Mouse (Mus musculus) intestine, embryonic 16.5 days (tissue): ENCODE data around the gene Cpeb3. TPM values are rescaled to one million over a fixed set of nuclear protein-coding genes. Genes with fewer than 3 reads are reported as not detected.
A peak's percentile ranks its signal among the peaks of the same experiment; 100 is the strongest.

Experiments
- ATAC-seq: fragments of 200-750 bp; cut with Nextera tagmentation; 2 replicates; pipeline ENCODE4 v1.8.0; 2017; ENCODE audit warnings: moderate TSS enrichment, moderate library complexity
- H3K27ac ChIP-seq: fragments of 300-500 bp; sonication (generic); 2 replicates; pipeline ENCODE4 v1.5.1; 2014; ENCODE audit warnings: mild to moderate bottlenecking, low read length
- H3K27me3 ChIP-seq: fragments of 300-500 bp; sonication (generic); replicated peaks from 2 replicates; pipeline ENCODE4 v1.6.1; 2014; ENCODE audit warnings: low read length, control low read depth, mixed read lengths; ENCODE audit not compliant: control insufficient read depth, insufficient read depth
- H3K36me3 ChIP-seq: fragments of 300-500 bp; sonication (generic); 2 replicates; pipeline ENCODE4 v1.6.1; 2014; ENCODE audit warnings: low read length, control low read depth; ENCODE audit not compliant: control insufficient read depth, insufficient read depth
- H3K4me1 ChIP-seq: fragments of 300-500 bp; sonication (generic); 2 replicates; pipeline ENCODE4 v1.6.1; 2014; ENCODE audit warnings: low read length, control low read depth, mixed read lengths; ENCODE audit not compliant: control insufficient read depth, insufficient read depth
- H3K4me2 ChIP-seq: fragments of 300-500 bp; sonication (generic); 2 replicates; pipeline ENCODE4 v1.6.1; 2014; ENCODE audit warnings: low read depth, low read length, control low read depth
- H3K4me3 ChIP-seq: fragments of 300-500 bp; sonication (generic); 2 replicates; pipeline ENCODE4 v1.5.1; 2014; ENCODE audit warnings: mild to moderate bottlenecking, low read length
- H3K9ac ChIP-seq: fragments of 300-500 bp; sonication (generic); 2 replicates; pipeline ENCODE4 v1.6.1; 2014; ENCODE audit warnings: low read depth, low read length
- H3K9me3 ChIP-seq: fragments of 300-500 bp; sonication (generic); 2 replicates; pipeline ENCODE4 v1.6.1; 2016; ENCODE audit warnings: low read length, control low read depth; ENCODE audit not compliant: control insufficient read depth
- WGBS: fragments of 180-500 bp; shearing (Covaris S2); extraction: QIAGEN DNeasy Blood & Tissue Kit; methylation state at CpG from one replicate; pipeline ENCODE4 v1.1.7; 2014; 5-methylcytosine and 5-hydroxymethylcytosine counted together
- polyA plus RNA-seq: library from polyadenylated mRNA; unstranded; fragments of >200 nt; fragmentation: Nextera tagmentation; extraction: Ambion mirVana; gene quantifications from 2 replicates; pipeline ENCODE4 v1.2.1, GENCODE M21; 2015

The Cpeb3 gene
- polyA plus RNA-seq, 1 experiment from 2014 or later = 0.97 TPM

DNA sequence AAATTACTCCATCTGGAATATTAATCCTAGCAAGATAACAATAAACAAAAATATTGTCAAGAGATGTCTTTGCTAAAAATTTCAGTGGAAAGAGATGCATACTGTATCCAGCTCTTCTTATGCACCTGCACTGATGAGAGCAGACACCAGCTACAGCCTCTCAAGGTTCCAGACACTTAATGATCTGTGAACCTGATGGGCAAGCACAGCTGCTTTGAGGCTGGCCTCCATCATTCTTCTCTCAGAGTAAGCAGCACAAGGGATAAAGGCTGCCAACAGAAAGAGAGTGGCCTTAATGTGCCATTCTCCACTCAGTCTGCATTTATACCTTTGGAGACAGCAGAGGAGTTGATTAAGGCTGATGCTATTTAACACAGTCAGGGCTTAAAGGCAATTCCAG, 167.5 kb downstream of the Cpeb3 start:
- no peak overlapping the region for H3K27ac ChIP-seq
- no peak for ATAC-seq
- no peaks in the 10 kb centered on the region for H3K4me1 ChIP-seq
- H3K9me3 ChIP-seq = no peaks in the 10 kb centered on the region
- no peaks in the 10 kb centered on the region for H3K36me3 ChIP-seq
- no peaks in the 10 kb centered on the region for H3K27me3 ChIP-seq
- H3K4me3 ChIP-seq = no peak overlapping the region
- H3K9ac ChIP-seq = no peak overlapping the region
- H3K4me2 ChIP-seq = no peak overlapping the region

DNA sequence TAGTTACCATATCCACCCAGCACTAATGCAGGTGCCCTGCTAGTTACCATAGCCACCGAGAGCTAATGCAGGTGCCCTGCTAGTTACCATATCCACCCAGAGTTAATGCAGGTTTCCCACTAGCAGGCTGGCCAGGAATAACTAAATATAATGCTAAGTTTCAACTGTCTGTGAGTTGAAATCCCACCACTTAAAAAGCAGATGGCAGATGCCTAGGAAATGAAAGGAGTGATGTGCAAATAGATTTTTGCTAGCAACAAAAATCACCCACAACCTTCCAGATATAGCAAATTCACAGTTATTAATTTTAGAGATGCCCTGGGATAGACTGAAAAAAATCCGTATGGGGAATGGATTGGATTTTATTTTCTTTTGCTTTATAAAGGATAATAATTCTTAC, 176.0 kb downstream of the Cpeb3 start:
- no peaks in the 10 kb centered on the region for H3K27me3 ChIP-seq
- no peak overlapping the region for H3K4me2 ChIP-seq
- 82% methylated on average over 2 of the region's 2 CpGs for WGBS
- H3K36me3 ChIP-seq = no peaks in the 10 kb centered on the region
- H3K27ac ChIP-seq = no peak overlapping the region
- no peaks in the 10 kb centered on the region for H3K4me1 ChIP-seq
- H3K4me3 ChIP-seq = no peak overlapping the region
- no peak for ATAC-seq
- H3K9ac ChIP-seq = no peak overlapping the region
- no peaks in the 10 kb centered on the region for H3K9me3 ChIP-seq

DNA sequence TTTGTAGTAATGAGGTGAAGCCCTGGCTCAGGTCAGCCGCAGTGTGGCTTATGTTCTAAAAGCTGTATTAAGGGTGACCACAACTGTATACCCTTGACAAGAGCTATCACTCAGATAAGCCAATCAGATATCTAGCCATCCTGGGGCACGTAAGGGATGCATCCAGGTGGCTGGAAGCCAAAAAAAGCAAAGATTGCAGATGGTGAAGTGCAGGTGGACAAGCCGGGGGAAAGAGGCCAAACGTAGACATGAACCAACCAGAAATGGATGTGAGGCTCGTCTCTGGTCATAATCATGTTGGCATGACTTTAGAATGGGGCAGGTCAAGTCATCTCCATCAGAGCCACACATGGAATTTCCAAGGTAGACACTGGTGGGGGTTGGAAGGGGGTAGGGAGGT, 177.0 kb downstream of the Cpeb3 start:
- WGBS = 82% methylated on average over 5 of the region's 5 CpGs

DNA sequence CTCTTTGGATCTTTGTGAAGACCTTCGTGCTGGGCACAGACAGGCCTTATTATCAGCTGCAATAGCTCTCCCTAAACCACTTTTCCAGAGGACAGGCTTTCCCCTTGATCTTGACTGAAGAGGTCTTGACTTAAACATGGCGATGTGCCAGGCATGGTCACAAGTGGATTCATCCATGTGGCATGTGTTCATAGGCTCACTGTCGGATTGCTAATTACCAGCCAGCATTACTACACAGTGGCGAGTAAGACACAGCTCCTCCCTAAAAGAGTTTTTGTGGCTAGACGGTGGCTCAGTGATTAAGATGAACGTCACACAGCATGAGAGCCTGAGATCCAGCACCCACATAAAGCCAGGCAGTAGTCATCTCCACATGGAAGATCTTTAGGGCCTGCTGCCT, 178.6 kb downstream of the Cpeb3 start:
- 82% methylated on average over 6 of the region's 6 CpGs for WGBS
- no peak overlapping the region for H3K4me3 ChIP-seq
- H3K27me3 ChIP-seq = no peaks in the 10 kb centered on the region
- H3K4me1 ChIP-seq = no peaks in the 10 kb centered on the region
- H3K4me2 ChIP-seq = no peak overlapping the region
- no peaks in the 10 kb centered on the region for H3K9me3 ChIP-seq
- no peak overlapping the region for H3K27ac ChIP-seq
- no peaks in the 10 kb centered on the region for H3K36me3 ChIP-seq
- no peak overlapping the region for H3K9ac ChIP-seq
- ATAC-seq = no peak

More for the DNA sequence above, 177.0 kb downstream of the Cpeb3 start:
- no peaks in the 10 kb centered on the region for H3K27me3 ChIP-seq
- no peak overlapping the region for H3K27ac ChIP-seq
- no peaks in the 10 kb centered on the region for H3K36me3 ChIP-seq
- no peaks in the 10 kb centered on the region for H3K9me3 ChIP-seq
- H3K4me3 ChIP-seq = no peak overlapping the region
- no peak for ATAC-seq
- H3K9ac ChIP-seq = no peak overlapping the region
- H3K4me2 ChIP-seq = no peak overlapping the region
- H3K4me1 ChIP-seq = no peaks in the 10 kb centered on the region

DNA sequence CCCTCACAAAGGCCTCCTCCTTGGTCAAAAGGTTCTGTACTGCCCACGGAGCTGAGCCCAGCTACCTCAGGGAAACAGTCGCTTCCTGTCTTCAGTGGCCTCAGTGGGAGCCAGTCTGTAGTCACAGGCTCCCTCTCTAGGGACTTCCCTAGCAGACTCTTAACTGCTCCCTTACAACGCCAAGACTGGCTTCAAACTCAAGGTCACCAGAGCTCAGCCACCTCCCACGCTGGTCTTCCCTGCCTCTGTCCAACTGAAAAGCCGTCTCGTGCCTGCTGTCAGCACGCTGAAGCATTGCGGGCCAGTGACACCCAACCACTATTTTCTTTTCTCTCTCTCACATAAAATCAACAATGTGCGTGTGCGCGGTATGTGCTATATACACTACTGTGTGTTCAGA, 182.0 kb downstream of the Cpeb3 start:
- ATAC-seq = no peak
- Histone ChIP-seq H3K4me3 (no peak overlapping the region), H3K9ac (no peak overlapping the region)

DNA sequence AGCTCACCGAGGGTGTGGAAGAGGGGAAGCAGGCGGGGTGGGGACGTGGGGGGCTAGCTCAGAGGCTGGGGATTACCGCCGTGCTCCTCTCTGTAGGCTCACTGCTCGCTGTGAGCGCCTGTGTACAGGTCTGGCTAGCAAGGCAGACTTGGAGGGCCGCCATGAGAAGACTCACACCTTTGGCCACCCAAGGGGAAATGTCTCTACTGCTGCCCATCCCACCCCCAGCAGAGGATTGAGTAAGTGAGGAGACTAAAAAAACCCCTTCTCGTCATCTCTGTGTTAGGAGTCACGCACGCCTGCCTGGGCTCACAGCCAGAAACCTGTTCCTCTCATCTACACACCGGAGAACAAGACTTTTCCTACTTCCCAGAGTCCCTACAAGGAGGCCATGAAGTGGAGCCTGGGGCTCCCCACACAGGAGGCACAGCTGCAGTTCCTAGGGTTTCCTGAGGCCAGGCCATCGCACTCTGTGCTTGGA, 182.5 kb downstream of the Cpeb3 start:
- Histone ChIP-seq H3K9me3 (no peaks in the 10 kb centered on the region), H3K9ac (no peak overlapping the region), H3K27me3 (no peaks in the 10 kb centered on the region), H3K4me3 (no peak overlapping the region), H3K4me2 (no peak overlapping the region), H3K36me3 (no peaks in the 10 kb centered on the region), H3K27ac (no peak overlapping the region), H3K4me1 (no peaks in the 10 kb centered on the region)
- no peak for ATAC-seq
- WGBS = 64% methylated on average over 13 of the region's 13 CpGs

More for the DNA sequence above, 182.0 kb downstream of the Cpeb3 start:
- Histone ChIP-seq H3K27me3 (no peaks in the 10 kb centered on the region), H3K36me3 (no peaks in the 10 kb centered on the region), H3K27ac (no peak overlapping the region), H3K9me3 (no peaks in the 10 kb centered on the region), H3K4me1 (no peaks in the 10 kb centered on the region), H3K4me2 (no peak overlapping the region)
- WGBS = 70% methylated on average over 11 of the region's 11 CpGs

DNA sequence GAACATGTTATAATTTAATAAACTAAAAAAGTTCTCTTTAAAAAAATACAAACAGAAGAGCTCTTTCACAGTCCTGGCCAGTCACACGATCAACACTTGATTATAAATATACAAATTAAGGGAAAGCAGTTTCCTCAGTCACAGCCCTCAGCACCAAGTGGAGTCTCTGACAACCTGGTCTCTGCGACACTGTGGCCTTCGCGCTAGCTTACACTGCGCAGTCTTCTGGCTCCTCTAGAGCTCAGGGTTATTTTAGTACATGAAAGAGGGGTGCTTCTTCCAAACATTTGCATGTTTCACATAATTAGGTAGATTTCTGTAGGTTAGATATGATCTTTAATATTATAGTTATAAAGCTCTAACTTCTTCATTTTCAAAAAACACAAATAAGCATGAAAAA, 186.3 kb downstream of the Cpeb3 start:
- no peaks in the 10 kb centered on the region for H3K27me3 ChIP-seq
- no peak overlapping the region for H3K4me3 ChIP-seq
- 88% methylated on average over 5 of the region's 5 CpGs for WGBS
- H3K27ac ChIP-seq = no peak overlapping the region
- H3K9me3 ChIP-seq = no peaks in the 10 kb centered on the region
- no peak for ATAC-seq
- no peak overlapping the region for H3K9ac ChIP-seq
- H3K36me3 ChIP-seq = no peaks in the 10 kb centered on the region
- no peak overlapping the region for H3K4me2 ChIP-seq
- H3K4me1 ChIP-seq = peaks cover 3% of the 10 kb centered on the region; the same call in 1 of the 2 replicates

DNA sequence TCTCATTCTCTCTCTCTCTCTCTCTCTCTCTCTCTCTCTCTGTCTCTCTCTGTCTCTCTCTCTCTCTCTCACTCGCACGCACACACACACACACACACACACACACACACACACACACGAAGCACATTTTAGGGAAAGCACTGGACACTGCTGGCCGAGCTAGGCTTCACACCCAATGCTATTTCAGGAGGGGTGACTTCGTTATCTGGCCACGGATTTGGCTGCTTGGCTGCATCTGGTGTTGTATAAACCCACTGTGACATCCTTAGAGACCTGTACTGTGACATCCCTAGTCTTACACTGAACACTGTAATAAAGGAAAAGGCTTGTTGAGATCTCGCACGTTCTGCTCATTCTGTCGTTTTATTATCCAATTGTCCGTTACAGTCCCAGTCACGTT, 187.4 kb downstream of the Cpeb3 start:
- no peak overlapping the region for H3K9ac ChIP-seq
- no peak for ATAC-seq
- no peak overlapping the region for H3K4me2 ChIP-seq
- H3K36me3 ChIP-seq = no peaks in the 10 kb centered on the region
- no peaks in the 10 kb centered on the region for H3K27me3 ChIP-seq
- H3K27ac ChIP-seq = no peak overlapping the region
- H3K9me3 ChIP-seq = no peaks in the 10 kb centered on the region
- WGBS = 83% methylated on average over 11 of the region's 11 CpGs
- no peak overlapping the region for H3K4me3 ChIP-seq
- H3K4me1 ChIP-seq = peaks cover 3% of the 10 kb centered on the region; the same call in 1 of the 2 replicates

DNA sequence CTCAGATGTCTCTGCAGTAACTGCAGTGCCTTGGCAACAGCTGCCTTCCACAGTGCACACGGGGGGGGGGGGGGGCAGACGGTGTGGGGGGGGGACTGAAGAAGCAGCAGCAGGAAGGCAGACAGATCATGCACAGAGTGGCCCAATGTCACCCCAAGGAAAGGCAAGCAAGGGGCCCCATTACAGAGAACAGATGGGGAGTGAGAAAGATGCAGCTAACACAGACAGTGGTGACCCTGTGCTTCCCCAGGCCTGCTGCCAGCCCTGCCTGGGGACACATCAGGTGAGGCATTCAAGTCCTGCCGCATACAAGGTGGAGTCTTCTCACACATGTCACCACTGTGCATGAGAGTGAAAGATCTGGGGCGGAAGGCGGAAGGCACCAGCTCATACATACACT, 187.9 kb downstream of the Cpeb3 start:
- no peaks in the 10 kb centered on the region for H3K27me3 ChIP-seq
- no peaks in the 10 kb centered on the region for H3K36me3 ChIP-seq
- H3K4me1 ChIP-seq = peaks cover 3% of the 10 kb centered on the region; the same call in 1 of the 2 replicates
- no peaks in the 10 kb centered on the region for H3K9me3 ChIP-seq
- 63% methylated on average over 4 of the region's 5 CpGs for WGBS
- no peak overlapping the region for H3K4me2 ChIP-seq
- no peak overlapping the region for H3K9ac ChIP-seq
- no peak for ATAC-seq
- H3K27ac ChIP-seq = no peak overlapping the region
- H3K4me3 ChIP-seq = no peak overlapping the region

DNA sequence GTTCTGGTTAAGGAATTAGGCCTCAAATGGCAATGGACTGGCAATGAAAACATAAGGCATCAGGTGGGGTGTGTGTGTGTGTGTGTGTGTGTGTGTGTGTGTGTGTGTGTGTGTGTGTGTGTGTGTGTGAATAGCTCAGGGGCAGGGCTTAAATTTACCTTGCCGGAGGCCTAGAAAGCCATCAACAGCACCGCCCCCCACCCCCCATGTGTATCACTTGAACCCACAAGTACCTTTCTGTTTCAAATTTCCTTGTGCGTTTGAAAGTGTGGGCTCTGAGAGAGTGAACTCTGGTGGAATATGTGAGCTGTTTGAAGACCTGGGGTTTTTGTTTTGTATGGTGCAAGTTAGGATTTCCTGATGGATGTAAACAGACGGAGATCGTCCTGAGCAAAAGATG, 189.5 kb downstream of the Cpeb3 start:
- no peaks in the 10 kb centered on the region for H3K27me3 ChIP-seq
- peak; percentile 40; the same call in 1 of the 2 replicates for ATAC-seq
- WGBS = 53% methylated on average over 5 of the region's 5 CpGs
- H3K4me1 ChIP-seq = peaks cover 3% of the 10 kb centered on the region; the same call in 1 of the 2 replicates
- no peaks in the 10 kb centered on the region for H3K9me3 ChIP-seq
- H3K4me2 ChIP-seq = peak overlapping the region; percentile 68
- H3K4me3 ChIP-seq = peak overlapping the region; percentile 52
- no peak overlapping the region for H3K27ac ChIP-seq
- no peaks in the 10 kb centered on the region for H3K36me3 ChIP-seq
- H3K9ac ChIP-seq = peak overlapping the region; percentile 60; the same call in 1 of the 2 replicates
